Mouse (Mus musculus) testis, adult 2 months (tissue): ENCODE results near the gene Izumo1. TPM values are rescaled to one million over a fixed set of nuclear protein-coding genes. Genes with fewer than 3 reads are reported as not detected.

Experiments
- H3K27ac ChIP-seq: fragments of 200-500 bp; 2 replicates; pipeline ENCODE4 v1.5.1; 2012; ENCODE audit warnings: low read depth, low read length; ENCODE audit not compliant: control insufficient read depth, insufficient read depth
- H3K27me3 ChIP-seq: fragments of 200-500 bp; 2 replicates; pipeline ENCODE4 v1.6.1; 2012; ENCODE audit warnings: mild to moderate bottlenecking, low read length, moderate library complexity; ENCODE audit not compliant: control insufficient read depth, insufficient read depth
- H3K36me3 ChIP-seq: fragments of 200-500 bp; 2 replicates; pipeline ENCODE4 v1.6.1; 2012; ENCODE audit warnings: mild to moderate bottlenecking, low read length; ENCODE audit not compliant: control insufficient read depth, insufficient read depth
- H3K4me1 ChIP-seq: fragments of 200-500 bp; 2 replicates; pipeline ENCODE4 v1.6.1; 2012; ENCODE audit warnings: low read length; ENCODE audit not compliant: control insufficient read depth, insufficient read depth
- H3K4me3 ChIP-seq: fragments of 200-500 bp; 2 replicates; pipeline ENCODE4 v1.5.1; 2012; ENCODE audit warnings: low read depth, mild to moderate bottlenecking, low read length, moderate library complexity, mixed read lengths; ENCODE audit not compliant: control insufficient read depth
- CTCF ChIP-seq: fragments of 200-500 bp; IDR thresholded peaks from 2 replicates; pipeline ENCODE4 v1.5.1; 2012; ENCODE audit warnings: low read depth, mild to moderate bottlenecking, inconsistent platforms, low read length, moderate library complexity; ENCODE audit not compliant: control insufficient read depth, insufficient read depth, insufficient replicate concordance
- POLR2A ChIP-seq: fragments of 200-500 bp; IDR thresholded peaks from 2 replicates; pipeline ENCODE4 v1.6.1; 2012; ENCODE audit warnings: low read depth, mild to moderate bottlenecking, inconsistent platforms, low read length, moderate library complexity; ENCODE audit not compliant: control insufficient read depth
- polyA plus RNA-seq: library from polyadenylated mRNA; depleted of rRNA; stranded (reverse); fragments of >200 nt; gene quantifications from 2 replicates; pipeline ENCODE4 v1.2.3, GENCODE M21; 2012

Izumo1 gene
- polyA plus RNA-seq, 1 experiment = 95.6 TPM

DNA sequence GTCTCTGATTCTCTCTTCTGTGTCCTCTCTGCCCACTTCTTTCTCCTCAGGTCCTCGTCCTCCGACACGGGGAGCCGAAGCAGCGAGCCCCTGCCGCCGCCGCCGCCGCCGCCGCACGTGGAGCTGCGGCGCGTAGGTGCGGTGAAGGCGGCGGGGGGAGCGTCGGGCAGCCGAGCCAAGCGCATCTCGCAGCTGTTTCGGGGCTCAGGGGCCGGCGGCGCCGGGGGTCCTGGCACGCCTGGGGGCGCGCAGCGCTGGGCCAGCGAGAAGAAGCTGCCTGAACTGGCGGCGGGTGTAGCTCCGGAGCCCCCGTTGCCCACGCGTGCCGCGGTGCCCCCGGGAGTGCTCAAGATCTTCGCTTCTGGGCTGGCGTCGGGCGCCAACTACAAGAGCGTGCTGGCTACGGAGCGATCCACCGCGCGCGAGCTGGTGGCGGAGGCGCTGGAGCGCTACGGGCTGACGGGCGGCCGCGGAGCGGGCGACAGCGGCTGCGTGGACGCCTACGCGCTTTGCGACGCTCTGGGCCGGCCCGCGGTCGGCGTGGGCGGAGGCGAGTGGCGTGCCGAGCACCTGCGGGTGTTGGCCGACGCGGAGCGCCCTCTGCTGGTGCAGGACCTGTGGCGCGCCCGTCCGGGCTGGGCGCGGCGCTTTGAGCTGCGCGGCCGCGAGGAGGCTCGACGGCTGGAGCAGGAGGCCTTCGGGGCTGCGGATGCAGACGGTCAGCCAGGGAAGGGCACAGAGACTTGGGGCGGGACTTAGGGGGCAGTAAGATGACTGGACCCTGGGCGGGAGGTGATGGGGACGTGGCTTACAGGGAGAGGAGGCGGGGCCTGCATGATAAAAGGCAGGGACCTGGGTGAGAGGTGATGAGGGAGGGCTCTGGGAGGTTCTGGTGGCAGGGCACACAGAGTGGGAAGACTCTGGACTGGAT is 7.0 kb downstream of the Izumo1 start:
- TF ChIP-seq CTCF = peak; percentile 81
- TF ChIP-seq POLR2A = peak; percentile 27
- H3K4me3 ChIP-seq = peak overlapping the region; percentile 87
- peak overlapping the region; percentile 12 for H3K27ac ChIP-seq
- H3K4me1 ChIP-seq = peaks cover 28% of the 10 kb centered on the region
- H3K27me3 ChIP-seq = no peaks in the 10 kb centered on the region
- no peaks in the 10 kb centered on the region for H3K36me3 ChIP-seq

GRCm38 (mm10) chr7:45630064-45630907 is 8.7 kb downstream of the Izumo1 start:
- TF ChIP-seq CTCF (no peak), POLR2A (no peak)
- no peaks in the 10 kb centered on the region for H3K27me3 ChIP-seq

GRCm38 (mm10) chr7:45632499-45632898 is 10.9 kb downstream of the Izumo1 start:
- H3K36me3 ChIP-seq = no peaks in the 10 kb centered on the region
- TF ChIP-seq POLR2A (no peak), CTCF (peak; percentile 15; the same call in 1 of the 2 replicates)
- peaks cover 23% of the 10 kb centered on the region for H3K4me1 ChIP-seq
- no peak overlapping the region for H3K27ac ChIP-seq
- H3K27me3 ChIP-seq = no peaks in the 10 kb centered on the region
- no peak overlapping the region; the same call in 1 of the 2 replicates for H3K4me3 ChIP-seq

More at GRCm38 (mm10) chr7:45630064-45630907, 8.7 kb downstream of the Izumo1 start:
- Histone ChIP-seq H3K4me3 (no peak overlapping the region), H3K36me3 (no peaks in the 10 kb centered on the region), H3K4me1 (peaks cover 28% of the 10 kb centered on the region), H3K27ac (no peak overlapping the region)

- no peak overlapping the region for H3K27ac ChIP-seq
- no peak overlapping the region for H3K4me3 ChIP-seq
- H3K36me3 ChIP-seq = no peaks in the 10 kb centered on the region
- H3K4me1 ChIP-seq = peaks cover 19% of the 10 kb centered on the region
- TF ChIP-seq POLR2A (no peak), CTCF (no peak)
- H3K27me3 ChIP-seq = no peaks in the 10 kb centered on the region
These were observed 13.5 kb downstream of the Izumo1 start for GRCm38 (mm10) chr7:45634946-45635681.

DNA sequence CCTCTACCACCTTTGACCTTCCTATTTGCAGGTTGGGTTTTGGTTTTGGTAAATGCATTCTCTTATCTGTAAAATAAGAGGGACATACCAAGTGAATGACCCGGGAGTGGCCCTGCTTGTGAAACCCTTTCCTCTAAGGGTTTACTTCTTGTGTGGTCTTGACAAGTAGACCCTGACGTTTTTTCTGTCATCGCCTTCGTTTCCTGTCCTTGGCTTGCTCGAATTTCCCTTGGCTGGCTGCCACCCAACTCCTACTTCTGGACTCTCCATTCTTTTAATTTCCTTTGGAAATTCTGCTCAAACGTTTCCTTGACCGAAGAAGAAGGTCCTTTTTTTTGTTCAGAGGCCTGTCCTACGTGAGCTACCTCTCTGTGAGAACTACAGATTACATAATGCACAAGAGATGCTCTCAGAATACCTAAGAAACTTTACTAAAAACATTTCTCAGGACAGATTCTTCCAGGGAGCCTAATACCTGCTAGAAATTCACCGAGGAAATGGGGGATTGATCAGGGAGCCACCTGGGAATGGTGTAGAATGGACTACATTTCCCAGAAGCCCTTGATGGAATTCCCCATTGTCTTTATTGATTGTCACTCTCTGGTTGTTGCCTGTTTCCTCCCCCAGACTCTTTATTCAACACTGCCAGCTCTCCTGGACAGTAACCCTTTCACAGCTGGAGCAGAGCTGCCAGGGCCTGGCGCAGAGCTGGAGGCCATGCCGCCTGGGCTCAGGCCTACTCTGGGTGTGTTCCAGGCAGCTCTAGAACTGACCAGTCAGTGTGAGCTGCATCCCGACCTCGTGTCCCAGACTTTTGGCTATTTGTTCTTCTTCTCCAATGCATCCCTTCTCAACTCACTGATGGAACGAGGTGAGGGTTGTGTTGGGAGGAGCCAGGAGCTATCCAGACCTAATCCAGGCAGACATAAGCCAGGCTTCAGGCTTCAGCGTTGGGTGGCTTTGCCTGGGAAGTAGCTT is 14.4 kb downstream of the Izumo1 start:
- no peaks in the 10 kb centered on the region for H3K36me3 ChIP-seq
- no peak overlapping the region for H3K27ac ChIP-seq
- no peaks in the 10 kb centered on the region for H3K27me3 ChIP-seq
- TF ChIP-seq CTCF (no peak), POLR2A (no peak)
- peaks cover 17% of the 10 kb centered on the region for H3K4me1 ChIP-seq
- H3K4me3 ChIP-seq = no peak overlapping the region

- H3K27me3 ChIP-seq = no peaks in the 10 kb centered on the region
- TF ChIP-seq POLR2A (no peak), CTCF (no peak)
- H3K4me3 ChIP-seq = no peak overlapping the region
- peaks cover 14% of the 10 kb centered on the region for H3K4me1 ChIP-seq
- no peak overlapping the region for H3K27ac ChIP-seq
- no peaks in the 10 kb centered on the region for H3K36me3 ChIP-seq
These were observed 16.1 kb downstream of the Izumo1 start for GRCm38 (mm10) chr7:45637710-45638109.
